24 mouse cellular contexts compared by ENCODE assay signal in the genomic region with DNA sequence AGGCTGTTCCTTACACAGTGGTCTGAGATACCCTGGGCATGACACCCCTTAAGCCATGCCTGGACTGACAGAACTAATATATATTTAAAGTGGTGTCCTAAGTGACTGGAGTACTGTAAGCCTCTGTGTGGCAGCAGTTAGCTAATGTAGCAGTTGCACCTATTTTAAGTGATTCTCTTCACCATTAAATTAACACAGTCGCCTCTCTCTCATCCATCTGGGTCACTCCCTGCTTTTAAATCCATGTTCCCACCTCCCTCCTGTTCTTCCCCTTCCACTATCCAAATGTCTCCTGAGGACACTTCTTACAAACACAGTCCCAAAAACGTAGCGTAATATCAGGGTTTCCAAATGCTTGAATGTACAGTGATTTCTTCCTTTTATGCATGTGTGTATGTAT. TPM values are rescaled to one million over a fixed set of nuclear protein-coding genes. Genes with fewer than 3 reads are reported as not detected.
DNase-seq lines count a peak whose midpoint lies in the region; ATAC-seq and TF ChIP-seq lines count a peak whose summit lies in the region.
"Had no signal": no experiment of that assay in that cellular context is flagged by ENCODE, and none has a peak within 500 bp of the region (broad histone marks: within the 10 kb centered on the region; RNA-seq: fewer than 3 reads in every experiment).

No protein-coding gene starts in this region.

- peak; percentile 89 for ATAC-seq in frontal cortex, adult (ENCODE audit: low TSS enrichment)
- ATAC-seq: activated CD4-positive, CD25-positive, alpha-beta regulatory T cell, adult 4 months; CD4-positive, CD25-positive, alpha-beta regulatory T cell, adult 4 months; Patski had no signal

- no peak overlapping the region for H3K4me3 ChIP-seq in layer of hippocampus, adult 2 months

- intact Hi-C loops in heart, postnatal 25 days (cut with DNase I) = no loop called here

- no peak overlapping the region for H3K27ac ChIP-seq in layer of hippocampus, adult 2 months

- TF ChIP-seq CTCF in layer of hippocampus, adult 2 months (conservative IDR thresholded peaks at IDR 0.05) = peak; percentile 36

- DNase-seq in frontal cortex, postnatal 14 days (ENCODE audit: low spot score in 2 of 2) = no peak
- peak; percentile 53 for DNase-seq in heart, adult 11 months
- DNase-seq in heart, postnatal 25 days (ENCODE audit: low spot score) = no peak
- DNase-seq in layer of hippocampus, adult 2 months (ENCODE audit: low spot score in 2 of 2) = no peak
- no peak for DNase-seq in layer of hippocampus, postnatal 10 days (ENCODE audit: low spot score in 2 of 2)
- DNase-seq in brain, adult 2 months (ENCODE audit: low read depth, low spot score) = peak; percentile 52
- no peak for DNase-seq in c-Kit-positive CD71-positive TER-119-positive erythroid progenitor cells, embryonic 14.5 days (ENCODE audit: low spot score)
- DNase-seq: adrenal gland, adult 2 months; adrenal gland, adult 8-10 months; adrenal gland, postnatal 10 days; adrenal gland, postnatal 14 days; adrenal gland, postnatal 25 days; adrenal gland, postnatal 36 days; B cell, adult 2 months; cerebellum, adult 11 months; cerebellum, adult 11-12 months; cerebellum, adult 18-20 months; cerebellum, adult 2 months had no signal

RNA-seq across cellular contexts. Expression of gene Pid1, which starts 50.5 kb away (rescaled TPM):
- total RNA-seq in heart, postnatal 25 days (2021) = 10 to 100 TPM in 1 of 2 experiments, 1 to 10 TPM in 1; 8.7 to 11.1 TPM
- 10 to 100 TPM; 36.8 to 39.4 TPM for total RNA-seq in layer of hippocampus, adult 2 months (2021)
- 10 to 100 TPM; 37.8 to 45.1 TPM for total RNA-seq in layer of hippocampus, postnatal 10 days (2021)
- total RNA-seq: CH12.LX, MEL had no signal

Comparison
In these comparisons a context has a peak if more than half of its experiments do, and no peak if none do; other contexts are left out.
1. DNase-seq: peak in heart, adult 11 months (single experiment) and brain, adult 2 months (single experiment); none in frontal cortex, postnatal 14 days (0 of 2), heart, postnatal 25 days (single experiment), layer of hippocampus, adult 2 months (0 of 2), layer of hippocampus, postnatal 10 days (0 of 2) and c-Kit-positive CD71-positive TER-119-positive erythroid progenitor cells, embryonic 14.5 days (single experiment).